Mouse (Mus musculus): Measurements from ENCODE around the gene Irf7. TPM values are rescaled to one million over a fixed set of nuclear protein-coding genes. Genes with fewer than 3 reads are reported as not detected.
A peak's percentile ranks its signal among the peaks of the same experiment; 100 is the strongest.

The Irf7 gene
- polyA plus RNA-seq, 1 experiment from 2014 or later = 1.8 TPM

DNA sequence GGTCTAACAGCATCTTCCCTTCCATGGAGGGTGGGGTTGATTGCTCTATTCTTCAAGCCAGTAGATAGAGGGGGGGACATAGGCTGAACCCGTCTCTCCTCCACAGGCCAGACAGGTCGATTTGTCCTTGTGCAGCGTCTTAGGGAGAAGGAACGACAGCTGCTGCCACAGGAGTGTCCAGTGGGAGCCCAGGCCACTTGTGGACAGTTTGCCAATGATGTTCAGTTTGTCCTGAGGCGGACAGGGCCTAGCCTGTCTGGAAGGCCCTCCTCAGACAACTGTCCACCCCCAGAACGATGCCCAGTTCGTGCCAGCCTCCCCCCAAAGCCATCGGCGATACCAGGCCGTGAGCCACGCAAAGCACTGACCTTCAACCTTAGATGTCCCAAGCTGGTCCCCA is 49.4 kb downstream of the Irf7 start:
- no peaks in the 10 kb centered on the region for H3K9me3 ChIP-seq
- peak overlapping the region; percentile 89 for H3K4me2 ChIP-seq (replicated peaks)
- ATAC-seq (ENCODE audit: low FRiP score, low read depth) = no peak
- peak overlapping the region; percentile 73 for H3K9ac ChIP-seq
- H3K36me3 ChIP-seq = peaks cover 22% of the 10 kb centered on the region
- H3K27ac ChIP-seq = 0 out of 2 replicates have a peak overlapping the region, but pooled peaks have one; percentile 74
- H3K4me3 ChIP-seq = peak overlapping the region; percentile 69
- H3K4me1 ChIP-seq = peaks cover 36% of the 10 kb centered on the region
- no peaks in the 10 kb centered on the region for H3K27me3 ChIP-seq
- WGBS = 90% methylated on average over 11 of the region's 11 CpGs

DNA sequence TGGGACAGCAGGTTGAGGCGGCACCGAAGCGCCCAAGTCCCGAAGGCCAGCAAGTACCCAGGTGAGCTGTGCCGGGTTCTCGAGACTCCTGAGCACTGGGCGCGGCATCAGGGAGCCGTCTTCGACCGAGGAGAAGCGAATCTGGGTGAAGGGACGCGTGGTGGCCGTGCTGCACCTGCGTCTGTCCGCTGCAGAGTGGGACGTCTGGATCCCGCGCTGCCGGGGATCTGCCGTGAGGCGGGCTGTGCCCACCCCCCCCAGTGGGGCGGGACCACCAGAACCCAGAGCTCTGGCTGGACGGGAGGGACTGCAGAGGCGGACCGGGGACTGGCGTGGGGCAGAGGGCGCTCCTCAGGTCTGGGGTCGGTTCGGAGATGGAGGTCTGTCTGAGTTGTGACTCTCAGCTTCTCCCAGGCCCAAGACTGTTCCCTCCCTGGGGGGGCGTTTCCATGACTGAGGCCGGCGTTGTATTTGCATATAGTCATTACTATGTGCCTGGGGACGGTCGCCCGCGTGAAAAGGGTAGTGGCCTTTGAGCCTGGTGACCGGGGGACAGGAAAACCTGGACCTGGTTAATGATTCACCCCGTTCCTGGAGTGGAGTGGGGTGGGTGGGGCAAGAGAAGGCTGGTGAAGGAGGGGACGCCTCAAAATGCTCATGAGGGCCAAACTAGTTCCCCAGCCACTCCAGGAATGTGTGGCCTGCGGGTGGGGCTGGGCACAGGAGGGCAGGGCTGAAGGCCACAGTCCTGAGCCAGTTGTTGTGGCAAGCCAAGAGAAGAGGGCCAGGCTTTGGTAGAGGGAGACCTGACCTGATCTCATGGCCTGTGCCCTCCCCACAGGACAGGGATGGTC is 50.2 kb downstream of the Irf7 start:
- no peaks in the 10 kb centered on the region for H3K9me3 ChIP-seq
- H3K9ac ChIP-seq = peak overlapping the region; percentile 73
- H3K36me3 ChIP-seq = peaks cover 22% of the 10 kb centered on the region
- H3K4me3 ChIP-seq = peak overlapping the region; percentile 69
- H3K27ac ChIP-seq = peak overlapping the region; percentile 74
- WGBS = under 1% methylated on average over 42 of the region's 42 CpGs
- H3K4me1 ChIP-seq = peaks cover 33% of the 10 kb centered on the region
- no peaks in the 10 kb centered on the region for H3K27me3 ChIP-seq
- ATAC-seq (ENCODE audit: low FRiP score, low read depth) = peak; percentile 78
- peak overlapping the region; percentile 89 for H3K4me2 ChIP-seq (replicated peaks)

DNA sequence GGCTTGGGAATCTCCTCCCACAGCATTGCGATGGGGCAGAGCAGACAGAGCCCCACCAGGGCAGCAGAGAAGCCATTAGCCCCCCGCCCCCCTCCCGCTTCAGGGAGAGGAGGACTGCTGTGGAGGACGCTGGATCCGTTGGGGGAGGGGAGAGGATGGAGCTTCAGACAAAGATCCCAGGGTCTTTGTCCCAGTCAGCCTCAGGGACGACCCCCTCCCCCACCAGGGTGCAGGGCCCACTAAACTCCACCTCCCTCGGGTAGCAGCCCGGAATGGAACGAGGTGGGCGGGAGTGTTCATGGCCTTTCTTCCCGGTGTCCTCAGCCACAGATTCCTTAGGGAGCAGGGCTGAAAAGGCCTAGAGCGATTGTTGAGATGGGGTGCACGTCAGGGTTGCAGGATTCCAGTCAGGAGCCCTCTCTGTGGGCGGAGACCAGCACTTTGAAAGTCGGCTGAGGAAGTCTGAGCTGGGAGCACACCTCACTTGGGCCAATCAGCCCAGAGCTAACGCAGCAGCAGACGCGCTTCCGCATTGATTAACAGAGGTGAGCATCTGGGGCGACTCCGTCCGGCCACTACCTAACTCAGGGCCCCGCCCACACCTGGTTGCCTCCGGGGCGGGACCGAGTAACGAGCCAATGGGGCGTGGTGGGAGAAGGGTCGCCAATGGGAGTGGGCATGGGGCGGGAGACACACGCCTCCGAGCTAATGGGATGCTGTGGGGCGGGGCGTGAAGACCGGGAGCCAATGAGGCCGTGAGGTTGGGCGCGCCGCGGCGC is 51.0 kb downstream of the Irf7 start, which contains the start of gene Rassf7:
Rassf7 (plus strand) TSS at position 760 of the 779 bp plus-strand sequence.
- H3K9ac ChIP-seq = peak within 1 kb of the TSS; percentile 74
- peaks cover 22% of the 10 kb centered on the region for H3K36me3 ChIP-seq
- H3K27me3 ChIP-seq = no peaks in the 10 kb centered on the region
- peaks cover 25% of the 10 kb centered on the region for H3K4me1 ChIP-seq
- H3K27ac ChIP-seq = peak within 1 kb of the TSS; percentile 87
- ATAC-seq (ENCODE audit: low FRiP score, low read depth) = peak; percentile 96
- no peaks in the 10 kb centered on the region for H3K9me3 ChIP-seq
- under 1% methylated on average over 41 of the region's 41 CpGs for WGBS
- peak within 1 kb of the TSS; percentile 69 for H3K4me3 ChIP-seq
- peak within 1 kb of the TSS; percentile 89 for H3K4me2 ChIP-seq (replicated peaks)

DNA sequence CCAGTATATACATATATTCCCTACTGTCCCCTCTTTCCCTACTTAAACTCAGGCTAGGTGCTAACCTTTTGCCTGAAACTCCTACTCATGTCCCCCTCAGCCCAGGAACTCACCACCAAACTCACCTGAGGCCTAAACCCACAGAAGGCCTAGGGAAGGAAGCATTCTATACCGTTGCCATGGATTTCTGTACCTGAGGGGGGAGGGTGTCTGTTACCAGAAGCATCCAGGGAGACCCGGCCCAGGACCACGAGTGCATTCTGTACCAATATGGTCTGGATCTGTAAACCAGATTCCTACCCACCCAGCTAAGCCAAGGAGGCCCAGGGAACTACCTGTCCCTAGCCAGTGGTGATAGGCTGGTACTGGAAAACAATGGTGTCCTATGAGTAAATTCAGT is 52.0 kb downstream of the Irf7 start:
- no peaks in the 10 kb centered on the region for H3K9me3 ChIP-seq
- peaks cover 19% of the 10 kb centered on the region for H3K4me1 ChIP-seq
- no peak overlapping the region; the same call in 1 of the 2 replicates for H3K4me2 ChIP-seq (replicated peaks)
- H3K36me3 ChIP-seq = peaks cover 16% of the 10 kb centered on the region
- H3K27ac ChIP-seq = peak overlapping the region; percentile 35; the same call in 1 of the 2 replicates
- WGBS = 70% methylated on average over 3 of the region's 3 CpGs
- H3K9ac ChIP-seq = 0 out of 2 replicates have a peak overlapping the region, but pooled peaks have one; percentile 19
- no peaks in the 10 kb centered on the region for H3K27me3 ChIP-seq
- H3K4me3 ChIP-seq = no peak overlapping the region
- ATAC-seq (ENCODE audit: low FRiP score, low read depth) = no peak

DNA sequence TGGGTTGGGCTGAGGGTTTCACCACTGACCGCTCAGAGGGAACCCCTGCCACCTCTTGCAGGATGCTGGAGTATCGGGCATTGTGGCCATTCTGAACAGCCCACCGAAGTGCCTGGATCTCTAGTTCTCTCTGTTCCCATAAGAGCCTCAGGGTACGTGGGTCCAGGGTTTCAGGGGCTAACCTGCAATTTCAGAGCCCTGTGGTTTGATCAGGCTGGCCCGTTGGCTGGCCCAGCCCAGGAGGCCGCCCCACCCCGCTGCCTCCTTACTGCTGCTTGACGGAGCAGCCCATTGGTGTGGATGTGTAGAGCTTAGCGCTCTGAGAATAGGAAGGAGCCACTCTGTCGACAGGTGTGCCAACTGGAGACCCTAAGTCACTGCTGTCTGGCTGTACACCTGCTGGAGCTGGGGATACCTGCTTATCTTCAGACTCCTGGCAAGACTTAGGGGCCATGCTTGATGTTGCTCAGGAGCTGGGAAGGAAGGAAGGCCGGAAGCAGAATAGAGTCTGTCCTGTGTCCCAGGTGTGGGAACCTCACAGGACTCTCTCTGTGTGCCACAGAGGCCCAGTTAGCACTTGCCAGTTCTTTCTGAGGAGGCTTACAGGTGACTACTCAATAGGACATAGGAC is 52.6 kb downstream of the Irf7 start, which contains the start of gene Lmntd2:
Lmntd2 (minus strand) TSS at position 476 of the 631 bp plus-strand sequence.
- WGBS = 94% methylated on average over 11 of the region's 11 CpGs
- no peaks in the 10 kb centered on the region for H3K27me3 ChIP-seq
- no peaks in the 10 kb centered on the region for H3K9me3 ChIP-seq
- peak within 1 kb of the TSS; percentile 69 for H3K4me3 ChIP-seq
- H3K36me3 ChIP-seq = peaks cover 10% of the 10 kb centered on the region
- H3K4me2 ChIP-seq (replicated peaks) = peak within 1 kb of the TSS; percentile 89
- H3K9ac ChIP-seq = peak within 1 kb of the TSS; percentile 74
- H3K27ac ChIP-seq = peak within 1 kb of the TSS; percentile 87
- ATAC-seq (ENCODE audit: low FRiP score, low read depth) = no peak
- H3K4me1 ChIP-seq = peaks cover 19% of the 10 kb centered on the region

DNA sequence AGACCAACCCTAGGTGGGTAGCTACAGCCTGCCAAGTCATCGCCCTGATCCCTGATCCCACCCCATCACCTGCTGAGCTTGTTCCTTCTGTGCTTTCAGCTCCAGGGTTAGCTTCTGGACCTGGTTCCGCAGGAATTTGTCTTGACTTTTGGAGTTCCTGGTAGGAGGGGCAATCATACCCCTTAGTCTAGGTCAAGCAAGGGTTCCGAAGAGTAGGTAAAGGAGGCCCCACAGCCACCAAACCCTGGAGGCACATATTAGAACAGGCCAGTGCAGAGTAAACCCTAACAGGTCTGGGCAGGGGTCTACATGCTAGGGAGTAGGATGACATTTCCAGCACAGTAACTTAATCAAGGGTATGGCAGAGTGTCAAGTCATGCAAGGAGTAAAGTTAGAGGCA is 53.1 kb downstream of the Irf7 start:
- no peak overlapping the region for H3K4me3 ChIP-seq
- no peak for ATAC-seq (ENCODE audit: low FRiP score, low read depth)
- no peak overlapping the region for H3K9ac ChIP-seq
- peaks cover 4% of the 10 kb centered on the region; the same call in 1 of the 2 replicates for H3K36me3 ChIP-seq
- no peaks in the 10 kb centered on the region for H3K9me3 ChIP-seq
- H3K27me3 ChIP-seq = no peaks in the 10 kb centered on the region
- WGBS = 80% methylated on average over 3 of the region's 3 CpGs
- H3K4me1 ChIP-seq = peaks cover 19% of the 10 kb centered on the region
- no peak overlapping the region for H3K4me2 ChIP-seq (replicated peaks)
- H3K27ac ChIP-seq = peak overlapping the region; percentile 4; the same call in 1 of the 2 replicates

MicroRNAs within 50 kb of the gene (microRNA counts, 519-probe panel; counts per million panel counts)
- 3,898 counts per million, percentile 74 among the panel's probes with 10 or more counts for microRNA mmu-miR-210

Small RNA genes lying within 50 kb of the gene (microRNA-seq; reads per million reads assigned to microRNA genes)
- gene Mir210 = 619 reads per million, percentile 71 among the genes with 10 or more reads in this experiment

Other genes with a start within 250 kb of the Irf7 start
- 0.31 TPM in 1 of 2 replicates, not detected in the other for gene Ifitm6, start 248.6 kb downstream of the Irf7 start, polyA plus RNA-seq (2015; fragmentation: Nextera tagmentation; extraction: Ambion mirVana)
- not detected in 2 replicates for gene Gm17387, start 237.3 kb downstream of the Irf7 start, polyA plus RNA-seq (2015; fragmentation: Nextera tagmentation; extraction: Ambion mirVana)
- 21.5 and 26.9 TPM in 2 replicates for gene B4galnt4, start 205.4 kb downstream of the Irf7 start, polyA plus RNA-seq (2015; fragmentation: Nextera tagmentation; extraction: Ambion mirVana)
- gene Pkp3, start 188.3 kb downstream of the Irf7 start, polyA plus RNA-seq (2015; fragmentation: Nextera tagmentation; extraction: Ambion mirVana) = 23.9 and 25.5 TPM in 2 replicates
- 2.7 and 3.1 TPM in 2 replicates for gene Sigirr, start 165.9 kb downstream of the Irf7 start, polyA plus RNA-seq (2015; fragmentation: Nextera tagmentation; extraction: Ambion mirVana)
- gene Ano9, start 148.7 kb downstream of the Irf7 start, polyA plus RNA-seq (2015; fragmentation: Nextera tagmentation; extraction: Ambion mirVana) = 1.3 and 2.1 TPM in 2 replicates
- 85.5 and 89.2 TPM in 2 replicates for gene Ptdss2, start 144.1 kb downstream of the Irf7 start, polyA plus RNA-seq (2015; fragmentation: Nextera tagmentation; extraction: Ambion mirVana)
- 112 and 118 TPM in 2 replicates for gene Rnh1, start 93.6 kb downstream of the Irf7 start, polyA plus RNA-seq (2015; fragmentation: Nextera tagmentation; extraction: Ambion mirVana)
- 94.5 and 97.5 TPM in 2 replicates for gene Hras, start 72.5 kb downstream of the Irf7 start, polyA plus RNA-seq (2015; fragmentation: Nextera tagmentation; extraction: Ambion mirVana)
- 11.4 and 12.9 TPM in 2 replicates for gene Lrrc56, start 72.3 kb downstream of the Irf7 start, polyA plus RNA-seq (2015; fragmentation: Nextera tagmentation; extraction: Ambion mirVana)
- 2.6 TPM in 2 replicates for gene Lmntd2, start 52.4 kb downstream of the Irf7 start, polyA plus RNA-seq (2015; fragmentation: Nextera tagmentation; extraction: Ambion mirVana)
- gene Rassf7, start 50.6 kb downstream of the Irf7 start, polyA plus RNA-seq (2015; fragmentation: Nextera tagmentation; extraction: Ambion mirVana) = 32.7 and 34.0 TPM in 2 replicates
- 87.2 and 88.0 TPM in 2 replicates for gene Phrf1, start 37.7 kb downstream of the Irf7 start, polyA plus RNA-seq (2015; fragmentation: Nextera tagmentation; extraction: Ambion mirVana)
- 0.13 TPM in 1 of 2 replicates, not detected in the other for gene Cdhr5, start 10.3 kb upstream of the Irf7 start, polyA plus RNA-seq (2015; fragmentation: Nextera tagmentation; extraction: Ambion mirVana)
- gene Sct, start 12.7 kb upstream of the Irf7 start, polyA plus RNA-seq (2015; fragmentation: Nextera tagmentation; extraction: Ambion mirVana) = 12.1 and 12.8 TPM in 2 replicates
- 1.6 and 2.3 TPM in 2 replicates for gene Drd4, start 25.5 kb upstream of the Irf7 start, polyA plus RNA-seq (2015; fragmentation: Nextera tagmentation; extraction: Ambion mirVana)
- gene Deaf1, start 61.2 kb upstream of the Irf7 start, polyA plus RNA-seq (2015; fragmentation: Nextera tagmentation; extraction: Ambion mirVana) = 77.5 and 79.9 TPM in 2 replicates
- gene Tmem80, start 61.3 kb upstream of the Irf7 start, polyA plus RNA-seq (2015; fragmentation: Nextera tagmentation; extraction: Ambion mirVana) = 45.0 and 48.7 TPM in 2 replicates
- 7.4 and 10.3 TPM in 2 replicates for gene Eps8l2, start 72.4 kb upstream of the Irf7 start, polyA plus RNA-seq (2015; fragmentation: Nextera tagmentation; extraction: Ambion mirVana)
- 266 and 280 TPM in 2 replicates for gene Taldo1, start 125.7 kb upstream of the Irf7 start, polyA plus RNA-seq (2015; fragmentation: Nextera tagmentation; extraction: Ambion mirVana)
- 73.8 and 75.9 TPM in 2 replicates for gene Gatd1, start 147.7 kb upstream of the Irf7 start, polyA plus RNA-seq (2015; fragmentation: Nextera tagmentation; extraction: Ambion mirVana)
- 5.1 and 5.2 TPM in 2 replicates for gene Cend1, start 163.0 kb upstream of the Irf7 start, polyA plus RNA-seq (2015; fragmentation: Nextera tagmentation; extraction: Ambion mirVana)
- 38.8 and 39.3 TPM in 2 replicates for gene Slc25a22, start 171.4 kb upstream of the Irf7 start, polyA plus RNA-seq (2015; fragmentation: Nextera tagmentation; extraction: Ambion mirVana)
- gene Pidd1, start 177.5 kb upstream of the Irf7 start, polyA plus RNA-seq (2015; fragmentation: Nextera tagmentation; extraction: Ambion mirVana) = 11.7 and 12.0 TPM in 2 replicates
- gene Rplp2, start 180.9 kb upstream of the Irf7 start, polyA plus RNA-seq (2015; fragmentation: Nextera tagmentation; extraction: Ambion mirVana) = 1,214 and 1,220 TPM in 2 replicates
- gene Pnpla2, start 188.7 kb upstream of the Irf7 start, polyA plus RNA-seq (2015; fragmentation: Nextera tagmentation; extraction: Ambion mirVana) = 13.9 and 14.7 TPM in 2 replicates
- 13.5 and 14.3 TPM in 2 replicates for gene Cracr2b, start 194.6 kb upstream of the Irf7 start, polyA plus RNA-seq (2015; fragmentation: Nextera tagmentation; extraction: Ambion mirVana)
- 12.6 and 14.6 TPM in 2 replicates for gene Cd151, start 200.9 kb upstream of the Irf7 start, polyA plus RNA-seq (2015; fragmentation: Nextera tagmentation; extraction: Ambion mirVana)
- 63.4 and 64.3 TPM in 2 replicates for gene Polr2l, start 208.7 kb upstream of the Irf7 start, polyA plus RNA-seq (2015; fragmentation: Nextera tagmentation; extraction: Ambion mirVana)
- gene Tspan4, start 208.8 kb upstream of the Irf7 start, polyA plus RNA-seq (2015; fragmentation: Nextera tagmentation; extraction: Ambion mirVana) = 70.5 and 71.2 TPM in 2 replicates

Measured in limb, embryonic 13.5 days (tissue).